22 mouse cellular contexts compared by ENCODE assay signal in genomic region chr13:95082611-95083010, GRCm38 (mm10).
"Had no signal": no experiment of that assay in that cellular context is flagged by ENCODE, and none has a peak within 500 bp of the region (broad histone marks: within the 10 kb centered on the region; RNA-seq: fewer than 3 reads in every experiment).

No protein-coding gene starts in this region.

- DNase-seq: gastrocnemius, postnatal 14 days; heart, adult 18-20 months; heart, postnatal 10 days; heart, postnatal 4 days; kidney, adult 18-20 months; kidney, adult 8-10 months; kidney, postnatal 14 days; kidney, postnatal 36 days; layer of hippocampus, adult 9-11 months; layer of hippocampus, postnatal 36 days had no signal

- H3K4me3 ChIP-seq: heart, embryonic 10.5 days; heart, embryonic 12.5 days; hindbrain, embryonic 10.5 days; hindbrain, embryonic 12.5 days; intestine, embryonic 15.5 days; kidney, embryonic 15.5 days; limb, embryonic 13.5 days; limb, embryonic 15.5 days; liver, embryonic 12.5 days had no signal

- H3K4me1 ChIP-seq: intestine, embryonic 15.5 days; kidney, embryonic 15.5 days; liver, embryonic 12.5 days had no signal

- H3K27ac ChIP-seq: heart, embryonic 10.5 days; hindbrain, embryonic 10.5 days; hindbrain, embryonic 12.5 days; hindbrain, embryonic 14.5 days; intestine, embryonic 15.5 days; kidney, embryonic 15.5 days; kidney, postnatal 0 days; limb, embryonic 13.5 days; limb, embryonic 15.5 days; liver, embryonic 12.5 days; liver, embryonic 14.5 days had no signal
